Mouse (Mus musculus): ENCODE measurements around the gene Cbarp.

- no peak for TF ChIP-seq CTCF (IDR thresholded peaks at IDR 0.05; ENCODE audit: low read depth)
- TF ChIP-seq EP300 (IDR thresholded peaks at IDR 0.05; ENCODE audit: low read depth): no peak
Observed at GRCm38 (mm10) chr10:80161522-80162242, 21.0 kb upstream of the Cbarp start.

All from liver, embryonic 14.5 days (tissue).